Mouse (Mus musculus) cerebellum, adult 2 months (tissue): ENCODE results near the gene Prcc.

Experiments
- CTCF ChIP-seq: fragments of 200-500 bp; IDR thresholded peaks from 2 replicates; pipeline ENCODE4 v1.5.1; 2011; ENCODE audit warnings: low read depth, mild to moderate bottlenecking, control low read depth, low read length, moderate library complexity, borderline replicate concordance; ENCODE audit not compliant: insufficient read depth
- POLR2A ChIP-seq: fragments of 200-500 bp; IDR thresholded peaks from 2 replicates; pipeline ENCODE4 v1.6.1; 2011; ENCODE audit warnings: low read length, control low read depth, borderline replicate concordance; ENCODE audit not compliant: insufficient read depth

DNA sequence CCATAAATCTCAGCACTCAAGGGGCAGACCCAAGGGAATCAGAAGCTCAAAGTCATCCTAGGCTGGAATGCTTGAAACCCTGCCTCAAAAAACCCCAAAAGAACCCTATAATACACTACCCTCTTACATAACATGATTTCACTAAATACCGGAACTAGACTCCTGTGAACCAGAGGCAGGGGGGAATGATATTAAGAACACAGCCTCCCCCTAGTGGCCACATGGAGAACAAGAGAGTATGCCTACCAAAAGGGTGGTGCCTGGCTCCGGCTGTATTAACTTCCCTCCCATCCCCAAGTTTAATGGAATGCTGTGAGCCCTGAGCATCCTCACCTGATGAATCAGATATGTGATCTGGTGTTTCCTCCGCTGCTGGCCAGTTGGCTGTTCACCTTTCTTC lies 25.6 kb downstream of the Prcc start:
- peak; percentile 61 for TF ChIP-seq CTCF
- no peak for TF ChIP-seq POLR2A
